Mouse (Mus musculus) CH12.LX (cell line): ENCODE measurements at regions not wholly inside any gene's neighbourhood (a gene's known extent, or its start where the extent isn't known, plus 50 kb on each side); places are given as distances from the start of the nearest gene placed in this dataset.

Source experiments
- BHLHE40 ChIP-seq: IDR thresholded peaks from 2 replicates; pipeline ENCODE4 v1.6.1; 2011; ENCODE audit warnings: mild to moderate bottlenecking, low read depth, low read length, improper control_type of control experiment
- CHD2 ChIP-seq: IDR thresholded peaks from 2 replicates; pipeline ENCODE4 v1.6.1; 2011; ENCODE audit warnings: low read length, improper control_type of control experiment
- CTCF ChIP-seq, 2 experiments: IDR thresholded peaks in 1 of 2; conservative IDR thresholded peaks in 1 of 2; 2 replicates each; pipeline ENCODE4 v1.5.1; 2011 to 2012; ENCODE audit warnings: low read depth in 2 of 2, low read length in 2 of 2, improper control_type of control experiment in 1 of 2, inconsistent platforms in 1 of 2, mild to moderate bottlenecking in 1 of 2, moderate library complexity in 1 of 2
- JUN ChIP-seq: IDR thresholded peaks from 2 replicates; pipeline ENCODE4 v1.6.1; 2011; ENCODE audit warnings: low read depth, mild to moderate bottlenecking, low read length, improper control_type of control experiment, moderate library complexity; ENCODE audit not compliant: insufficient read depth
- JUND ChIP-seq: conservative IDR thresholded peaks from 2 replicates; pipeline ENCODE4 v1.6.1; 2011; ENCODE audit warnings: low read depth, low read length, improper control_type of control experiment
- KAT2A ChIP-seq: IDR thresholded peaks from 2 replicates; pipeline ENCODE4 v1.6.1; 2012; ENCODE audit warnings: low read length, improper control_type of control experiment, inconsistent platforms; ENCODE audit not compliant: insufficient replicate concordance
- MAFK ChIP-seq: IDR thresholded peaks from 2 replicates; pipeline ENCODE4 v1.6.1; 2011; ENCODE audit warnings: low read length, improper control_type of control experiment; ENCODE audit not compliant: insufficient replicate concordance
- NRF1 ChIP-seq: IDR thresholded peaks from 2 replicates; pipeline ENCODE4 v1.6.1; 2014; ENCODE audit warnings: low read depth, mild to moderate bottlenecking, inconsistent platforms, low read length, improper control_type of control experiment, moderate library complexity
- PAX5 ChIP-seq: IDR thresholded peaks from 2 replicates; pipeline ENCODE4 v1.6.1; 2012; ENCODE audit warnings: low read length, inconsistent platforms, mixed read lengths
- POLR2A ChIP-seq: IDR thresholded peaks from 2 replicates; pipeline ENCODE4 v1.6.1; 2011; ENCODE audit warnings: low read depth, mild to moderate bottlenecking, improper control_type of control experiment, low read length
- POLR2AphosphoS2 ChIP-seq: IDR thresholded peaks from 2 replicates; pipeline ENCODE4 v1.6.1; 2011; ENCODE audit warnings: low read depth, low read length, improper control_type of control experiment
- RAD21 ChIP-seq: IDR thresholded peaks from 2 replicates; pipeline ENCODE4 v1.6.1; 2011; ENCODE audit warnings: low read depth, mild to moderate bottlenecking, low read length, improper control_type of control experiment, moderate library complexity
- UBTF ChIP-seq: IDR thresholded peaks from 2 replicates; pipeline ENCODE4 v1.6.1; 2012; ENCODE audit warnings: low read depth, mild to moderate bottlenecking, inconsistent platforms, low read length, improper control_type of control experiment, moderate library complexity

DNA sequence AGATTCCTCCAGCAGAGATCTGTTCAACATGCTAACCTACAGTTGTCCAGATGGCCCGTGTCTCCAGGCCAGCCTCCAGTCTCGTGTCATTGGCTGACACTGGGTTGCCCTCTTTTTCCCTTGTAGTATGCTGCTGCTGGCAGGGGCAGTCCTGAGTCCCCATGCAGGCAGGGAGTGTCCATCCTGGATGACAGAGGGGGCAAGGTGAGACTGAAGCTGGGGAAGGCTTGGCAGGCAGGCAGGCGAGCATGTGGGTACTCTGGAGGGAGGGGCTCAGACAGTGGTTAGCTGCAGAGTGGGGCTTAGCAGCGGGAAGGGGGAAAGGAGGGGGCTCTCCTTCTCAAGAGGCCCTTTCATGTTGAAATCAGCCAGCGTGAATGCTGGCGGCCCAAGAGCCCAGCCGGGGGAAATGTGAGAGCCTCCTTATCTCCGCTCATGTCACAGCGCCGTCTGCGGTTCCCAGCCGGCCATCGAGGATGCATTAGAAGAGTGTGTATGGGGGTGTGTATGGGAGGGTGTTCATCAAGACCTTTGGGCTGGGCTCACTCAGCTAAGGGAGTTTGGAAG lies 112.9 kb downstream of the Pja1 start:
- TF ChIP-seq CTCF (conservative IDR thresholded peaks at IDR 0.05 in 1 of 2, IDR thresholded peaks at IDR 0.05 in 1 of 2; ENCODE audit: low read depth in 2 of 2, low read length in 2 of 2) (no peak), JUND (no peak), KAT2A (no peak), POLR2AphosphoS2 (no peak), NRF1 (no peak), POLR2A (no peak), MAFK (no peak), JUN (no peak), UBTF (no peak), CHD2 (no peak), BHLHE40 (no peak), PAX5 (no peak), RAD21 (no peak)
